13 mouse cellular contexts compared by ENCODE assay signal in genomic region chr13:20687453-20687852, GRCm38 (mm10).
"Had no signal": no experiment of that assay in that cellular context is flagged by ENCODE, and none has a peak within 500 bp of the region (broad histone marks: within the 10 kb centered on the region; RNA-seq: fewer than 3 reads in every experiment).

No protein-coding gene starts in this region.

- DNase-seq: kidney, adult 8-10 months; kidney, postnatal 36 days; left cerebral cortex, postnatal 4 days; lung, adult 18-20 months; lung, postnatal 36 days; thymus, postnatal 14 days had no signal

- H3K9me3 ChIP-seq: limb, embryonic 13.5 days; midbrain, embryonic 13.5 days had no signal

- ATAC-seq: inflammation-experienced regulatory T-cells, adult 6 months; intestine, postnatal 0 days; midbrain, embryonic 13.5 days had no signal

- H3K4me1 ChIP-seq: limb, embryonic 13.5 days; midbrain, embryonic 13.5 days had no signal

- H3K4me2 ChIP-seq: limb, embryonic 13.5 days; midbrain, embryonic 13.5 days had no signal

- H3K27me3 ChIP-seq: limb, embryonic 13.5 days; midbrain, embryonic 13.5 days had no signal

- H3K9ac ChIP-seq: limb, embryonic 13.5 days; liver, embryonic 14.5 days; midbrain, embryonic 13.5 days had no signal

- H3K4me3 ChIP-seq: left cerebral cortex, adult 2 months; limb, embryonic 13.5 days; midbrain, embryonic 13.5 days had no signal

- H3K36me3 ChIP-seq: limb, embryonic 13.5 days; midbrain, embryonic 13.5 days had no signal

- H3K27ac ChIP-seq: kidney, postnatal 0 days; left cerebral cortex, adult 2 months; limb, embryonic 13.5 days; liver, embryonic 14.5 days; midbrain, embryonic 13.5 days had no signal
